Mouse (Mus musculus) MEL (cell line): Measurements from ENCODE around the gene Etfa. TPM values are rescaled to one million over a fixed set of nuclear protein-coding genes. Genes with fewer than 3 reads are reported as not detected.

Experiments
- DNase-seq: peaks from one replicate; pipeline ENCODE4 v3.0.0; 2011; ENCODE audit warnings: low read depth, low spot score
- H3K27ac ChIP-seq: 2 replicates; pipeline ENCODE4 v1.5.1; 2012; ENCODE audit warnings: low read depth, mild to moderate bottlenecking, control low read depth, low read length, moderate library complexity; ENCODE audit not compliant: control insufficient read depth
- H3K27me3 ChIP-seq, 2 experiments: fragments of 150-350 bp in 1 of 2; sonication (generic) in 1 of 2; 2 replicates each; pipeline ENCODE4 v1.6.1; 2012; ENCODE audit warnings: low read length in 2 of 2, mild to moderate bottlenecking in 2 of 2, improper control_type of control experiment in 1 of 2, moderate library complexity in 1 of 2; ENCODE audit not compliant: insufficient read depth in 2 of 2, control insufficient read depth in 1 of 2
- H3K36me3 ChIP-seq, 2 experiments: 2 replicates each; pipeline ENCODE4 v1.6.1; 2012 to 2014; ENCODE audit warnings: low read length in 2 of 2, improper control_type of control experiment in 1 of 2, inconsistent platforms in 1 of 2, mild to moderate bottlenecking in 1 of 2; ENCODE audit not compliant: insufficient read depth in 2 of 2, control insufficient read depth in 1 of 2
- H3K4me1 ChIP-seq, 2 experiments: fragments of 150-350 bp in 1 of 2; sonication (generic) in 1 of 2; 2 replicates each; pipeline ENCODE4 v1.6.1; 2012; ENCODE audit warnings: low read length in 2 of 2, improper control_type of control experiment in 1 of 2, mild to moderate bottlenecking in 1 of 2; ENCODE audit not compliant: insufficient read depth in 2 of 2, control insufficient read depth in 1 of 2
- H3K4me3 ChIP-seq, 2 experiments: fragments of 150-350 bp in 1 of 2; sonication (generic) in 1 of 2; 2 replicates each; pipeline ENCODE4 v1.5.1; 2012; ENCODE audit warnings: low read depth in 2 of 2, low read length in 2 of 2, mild to moderate bottlenecking in 2 of 2, moderate library complexity in 2 of 2, control low read depth in 1 of 2, improper control_type of control experiment in 1 of 2; ENCODE audit not compliant: control insufficient read depth in 1 of 2, insufficient read depth in 1 of 2
- H3K79me2 ChIP-seq: 2 replicates; pipeline ENCODE4 v1.6.1; 2012; ENCODE audit warnings: mild to moderate bottlenecking, low read length, moderate library complexity; ENCODE audit not compliant: control insufficient read depth, poor library complexity, insufficient read depth
- H3K9ac ChIP-seq: 2 replicates; pipeline ENCODE4 v1.6.1; 2012; ENCODE audit warnings: low read depth, mild to moderate bottlenecking, control low read depth, low read length, moderate library complexity; ENCODE audit not compliant: control insufficient read depth, poor library complexity, severe bottlenecking
- H3K9me3 ChIP-seq: fragments of 150-350 bp; sonication (generic); replicated peaks from 2 replicates; pipeline ENCODE4 v1.6.1; 2012; ENCODE audit warnings: mild to moderate bottlenecking, low read length, improper control_type of control experiment, moderate library complexity; ENCODE audit not compliant: insufficient read depth
- CTCF ChIP-seq, 3 experiments: IDR thresholded peaks in 2 of 3; conservative IDR thresholded peaks in 1 of 3; 2 replicates each; pipeline ENCODE4 v1.5.1; 2011 to 2012; ENCODE audit warnings: low read length in 3 of 3, low read depth in 2 of 3, mild to moderate bottlenecking in 2 of 3, improper control_type of control experiment in 1 of 3, inconsistent platforms in 1 of 3, mixed read lengths in 1 of 3, moderate library complexity in 1 of 3; ENCODE audit not compliant: control insufficient read depth in 1 of 3, insufficient read depth in 1 of 3, poor library complexity in 1 of 3, severe bottlenecking in 1 of 3
- E2F4 ChIP-seq: IDR thresholded peaks from 2 replicates; pipeline ENCODE4 v1.6.1; 2011; ENCODE audit warnings: low read depth, low read length, improper control_type of control experiment, borderline replicate concordance
- ETS1 ChIP-seq: IDR thresholded peaks from 2 replicates; pipeline ENCODE4 v1.6.1; 2012; ENCODE audit warnings: low read depth, mild to moderate bottlenecking, inconsistent platforms, low read length, improper control_type of control experiment, moderate library complexity
- GATA1 ChIP-seq: IDR thresholded peaks from 2 replicates; pipeline ENCODE4 v1.6.1; 2011; ENCODE audit warnings: low read depth, low read length, improper control_type of control experiment
- HCFC1 ChIP-seq: IDR thresholded peaks from 2 replicates; pipeline ENCODE4 v1.6.1; 2012; ENCODE audit warnings: low read depth, mild to moderate bottlenecking, inconsistent platforms, low read length, improper control_type of control experiment, moderate library complexity
- MXI1 ChIP-seq: IDR thresholded peaks from 2 replicates; pipeline ENCODE4 v1.6.1; 2011; ENCODE audit warnings: mild to moderate bottlenecking, low read depth, low read length, improper control_type of control experiment
- POLR2A ChIP-seq, 2 experiments: IDR thresholded peaks; 2 replicates each; pipeline ENCODE4 v1.6.1; 2011 to 2012; ENCODE audit warnings: low read length in 2 of 2, mild to moderate bottlenecking in 2 of 2, control low read depth in 1 of 2, improper control_type of control experiment in 1 of 2, low read depth in 1 of 2, moderate library complexity in 1 of 2; ENCODE audit not compliant: control insufficient read depth in 1 of 2, insufficient read depth in 1 of 2, poor library complexity in 1 of 2
- POLR2AphosphoS5 ChIP-seq: IDR thresholded peaks from 2 replicates; pipeline ENCODE4 v1.6.1; 2012; ENCODE audit warnings: low read depth, borderline replicate concordance, mild to moderate bottlenecking, inconsistent platforms, low read length, moderate library complexity, mixed read lengths
- RAD21 ChIP-seq: IDR thresholded peaks from 2 replicates; pipeline ENCODE4 v1.6.1; 2011; ENCODE audit warnings: mild to moderate bottlenecking, low read depth, low read length, improper control_type of control experiment
- SIN3A ChIP-seq: IDR thresholded peaks from 2 replicates; pipeline ENCODE4 v1.6.1; 2012; ENCODE audit warnings: low read length, improper control_type of control experiment, inconsistent platforms
- SMC3 ChIP-seq: IDR thresholded peaks from 2 replicates; pipeline ENCODE4 v1.6.1; 2011; ENCODE audit warnings: low read depth, low read length, improper control_type of control experiment
- TAL1 ChIP-seq: IDR thresholded peaks from 2 replicates; pipeline ENCODE4 v1.6.1; 2012; ENCODE audit warnings: mild to moderate bottlenecking, inconsistent platforms, low read length, moderate library complexity, mixed read lengths
- TBP ChIP-seq: IDR thresholded peaks from 2 replicates; pipeline ENCODE4 v1.8.0; 2011; ENCODE audit warnings: low read depth, low read length, improper control_type of control experiment
- TCF12 ChIP-seq: IDR thresholded peaks from 2 replicates; pipeline ENCODE4 v1.6.1; 2014; ENCODE audit warnings: low read depth, mild to moderate bottlenecking, inconsistent platforms, low read length, improper control_type of control experiment, moderate library complexity
- UBTF ChIP-seq: IDR thresholded peaks from 2 replicates; pipeline ENCODE4 v1.6.1; 2012; ENCODE audit warnings: low read depth, mild to moderate bottlenecking, inconsistent platforms, low read length, improper control_type of control experiment, moderate library complexity, borderline replicate concordance; ENCODE audit not compliant: insufficient read depth
- ZKSCAN1 ChIP-seq: IDR thresholded peaks from 2 replicates; pipeline ENCODE4 v1.6.1; 2012; ENCODE audit warnings: low read depth, mild to moderate bottlenecking, inconsistent platforms, low read length, improper control_type of control experiment, moderate library complexity
- polyA plus RNA-seq, 2 experiments: library from polyadenylated mRNA; stranded (reverse) in 1 of 2; unstranded in 1 of 2; fragments of >175 nt in 1 of 2; fragments of >200 nt in 1 of 2; gene quantifications; 2 replicates each; pipeline versions ENCODE4 v1.2.1 to v1.2.4; 2012; ENCODE audit warnings: low replicate concordance in 2 of 2, low read depth in 1 of 2; ENCODE audit not compliant: insufficient read length in 2 of 2, insufficient read depth in 1 of 2, missing spikeins in 1 of 2
- total RNA-seq: library from RNA; depleted of rRNA; stranded (reverse); fragments of 300-350 nt; gene quantifications from 2 replicates; pipeline ENCODE4 v1.2.3, GENCODE M21; 2012

The Etfa gene
- total and polyA plus RNA-seq, 3 experiments = 37.5 to 126 TPM; not detected in 1

GRCm38 (mm10) chr9:55544861-55545555 is 33.0 kb upstream of the Etfa start:
- Histone ChIP-seq H3K4me1 (no peaks in the 10 kb centered on the region), H3K9ac (no peak overlapping the region), H3K27me3 (no peaks in the 10 kb centered on the region), H3K4me3 (no peak overlapping the region), H3K9me3 (no peaks in the 10 kb centered on the region), H3K36me3 (no peaks in the 10 kb centered on the region), H3K27ac (no peak overlapping the region)
- no peak for DNase-seq
- TF ChIP-seq SMC3 = no peak
- no peak for TF ChIP-seq ZKSCAN1
- TF ChIP-seq GATA1 = no peak
- no peak for TF ChIP-seq POLR2AphosphoS5
- no peak for TF ChIP-seq SIN3A
- TF ChIP-seq HCFC1 = no peak
- no peak for TF ChIP-seq CTCF (IDR thresholded peaks at IDR 0.05 in 2 of 3, conservative IDR thresholded peaks at IDR 0.05 in 1 of 3; ENCODE audit: control insufficient read depth in 1 of 3, insufficient read depth in 1 of 3, low read depth in 2 of 3, low read length in 3 of 3, poor library complexity in 1 of 3, severe bottlenecking in 1 of 3)
- TF ChIP-seq POLR2A (IDR thresholded peaks at IDR 0.05; ENCODE audit: control insufficient read depth in 1 of 2, insufficient read depth in 1 of 2, low read depth in 1 of 2, low read length in 2 of 2, poor library complexity in 1 of 2) = no peak
- no peak for TF ChIP-seq ETS1
- no peak for TF ChIP-seq E2F4
- no peak for TF ChIP-seq MXI1
- no peak for TF ChIP-seq RAD21
- TF ChIP-seq UBTF = no peak
- TF ChIP-seq, all 39 proteins: peak for 0
- H3K79me2 ChIP-seq = no peaks in the 10 kb centered on the region

GRCm38 (mm10) chr9:55543703-55544401 is 31.8 kb upstream of the Etfa start:
- Histone ChIP-seq H3K36me3 (no peaks in the 10 kb centered on the region), H3K27ac (no peak overlapping the region), H3K27me3 (no peaks in the 10 kb centered on the region), H3K4me3 (no peak overlapping the region), H3K9me3 (no peaks in the 10 kb centered on the region), H3K9ac (no peak overlapping the region), H3K4me1 (no peaks in the 10 kb centered on the region), H3K79me2 (no peaks in the 10 kb centered on the region)
- TF ChIP-seq TAL1 = no peak
- TF ChIP-seq POLR2A (IDR thresholded peaks at IDR 0.05; ENCODE audit: control insufficient read depth in 1 of 2, insufficient read depth in 1 of 2, low read depth in 1 of 2, low read length in 2 of 2, poor library complexity in 1 of 2) = no peak
- no peak for TF ChIP-seq TBP
- TF ChIP-seq TCF12 = no peak
- TF ChIP-seq SMC3 = no peak
- DNase-seq = no peak
